Mouse (Mus musculus) hindbrain, embryonic 12.5 days (tissue): ENCODE measurements at regions not wholly inside any gene's neighbourhood (a gene's known extent, or its start where the extent isn't known, plus 50 kb on each side); places are given as distances from the start of the nearest gene placed in this dataset.

Source experiments
- ATAC-seq: fragments of 200-750 bp; cut with Nextera tagmentation; 2 replicates; pipeline ENCODE4 v1.8.0; 2017; ENCODE audit warnings: moderate TSS enrichment; ENCODE audit not compliant: low FRiP score
- H3K27ac ChIP-seq: fragments of 300-500 bp; sonication (generic); 2 replicates; pipeline ENCODE4 v1.5.1; 2016; ENCODE audit warnings: mild to moderate bottlenecking
- H3K27me3 ChIP-seq: fragments of 300-500 bp; sonication (generic); 2 replicates; pipeline ENCODE4 v1.6.1; 2016; ENCODE audit warnings: mild to moderate bottlenecking
- H3K36me3 ChIP-seq: fragments of 300-500 bp; sonication (generic); 2 replicates; pipeline ENCODE4 v1.6.1; 2016; ENCODE audit warnings: mild to moderate bottlenecking
- H3K4me1 ChIP-seq: fragments of 300-500 bp; sonication (generic); 2 replicates; pipeline ENCODE4 v1.6.1; 2016
- H3K4me2 ChIP-seq: fragments of 300-500 bp; sonication (generic); replicated peaks from 2 replicates; pipeline ENCODE4 v1.6.1; 2016; ENCODE audit warnings: mild to moderate bottlenecking
- H3K4me3 ChIP-seq: fragments of 300-500 bp; sonication (generic); 2 replicates; pipeline ENCODE4 v1.5.1; 2016; ENCODE audit warnings: mild to moderate bottlenecking
- H3K9ac ChIP-seq: fragments of 300-500 bp; sonication (generic); 2 replicates; pipeline ENCODE4 v1.6.1; 2016; ENCODE audit warnings: mild to moderate bottlenecking, moderate library complexity
- H3K9me3 ChIP-seq: fragments of 300-500 bp; sonication (generic); replicated peaks from 2 replicates; pipeline ENCODE4 v1.6.1; 2016; ENCODE audit warnings: mild to moderate bottlenecking
- WGBS: fragments of 180-500 bp; shearing (Covaris S2); methylation state at CpG from one replicate; pipeline ENCODE4 v1.1.7; 2016; 5-methylcytosine and 5-hydroxymethylcytosine counted together

- Histone ChIP-seq H3K36me3 (no peaks in the 10 kb centered on the region), H3K27ac (peak overlapping the region; percentile 1; the same call in 1 of the 2 replicates), H3K27me3 (no peaks in the 10 kb centered on the region), H3K9ac (no peak overlapping the region), H3K4me1 (peaks cover 12% of the 10 kb centered on the region), H3K9me3 (no peaks in the 10 kb centered on the region), H3K4me2 (no peak overlapping the region), H3K4me3 (no peak overlapping the region)
- no peak for ATAC-seq
Observed at GRCm38 (mm10) chr7:145112146-145112830, 95.6 kb downstream of the 1810010D01Rik start.

- Histone ChIP-seq H3K4me3 (no peak overlapping the region), H3K4me2 (no peak overlapping the region), H3K27ac (peak overlapping the region; percentile 53), H3K4me1 (peaks cover 12% of the 10 kb centered on the region), H3K36me3 (no peaks in the 10 kb centered on the region), H3K27me3 (no peaks in the 10 kb centered on the region), H3K9me3 (no peaks in the 10 kb centered on the region), H3K9ac (no peak overlapping the region)
- ATAC-seq, result no peak
- WGBS, result 54% methylated on average over 20 of the region's 20 CpGs
Observed at GRCm38 (mm10) chr7:145111252-145112131, 96.4 kb downstream of the 1810010D01Rik start.

- Histone ChIP-seq H3K27me3 (no peaks in the 10 kb centered on the region), H3K4me3 (no peak overlapping the region), H3K4me1 (peaks cover 12% of the 10 kb centered on the region), H3K4me2 (no peak overlapping the region), H3K36me3 (no peaks in the 10 kb centered on the region), H3K9me3 (no peaks in the 10 kb centered on the region), H3K27ac (peak overlapping the region; percentile 53), H3K9ac (no peak overlapping the region)
- no peak for ATAC-seq
- 46% methylated on average over 10 of the region's 10 CpGs for WGBS
Observed at GRCm38 (mm10) chr7:145110657-145111251, 97.2 kb downstream of the 1810010D01Rik start.

GRCm38 (mm10) chr7:145110028-145110427, 97.9 kb downstream of the 1810010D01Rik start:
- Histone ChIP-seq H3K27me3 (no peaks in the 10 kb centered on the region), H3K36me3 (no peaks in the 10 kb centered on the region), H3K4me3 (no peak overlapping the region), H3K4me2 (no peak overlapping the region), H3K4me1 (peaks cover 12% of the 10 kb centered on the region), H3K9ac (no peak overlapping the region), H3K9me3 (no peaks in the 10 kb centered on the region), H3K27ac (no peak overlapping the region)
- WGBS, result 88% methylated on average over 3 of the region's 3 CpGs
- ATAC-seq, result no peak

- Histone ChIP-seq H3K27me3 (no peaks in the 10 kb centered on the region), H3K9me3 (no peaks in the 10 kb centered on the region), H3K9ac (no peak overlapping the region), H3K27ac (no peak overlapping the region), H3K36me3 (no peaks in the 10 kb centered on the region), H3K4me3 (no peak overlapping the region), H3K4me1 (peaks cover 12% of the 10 kb centered on the region), H3K4me2 (no peak overlapping the region)
- WGBS, result 89% methylated on average over 4 of the region's 4 CpGs
- no peak for ATAC-seq
Observed at GRCm38 (mm10) chr7:145109471-145109870, 98.4 kb downstream of the 1810010D01Rik start.

- no peak overlapping the region for H3K27ac ChIP-seq
- no peak for ATAC-seq
- H3K9me3 ChIP-seq, result no peaks in the 10 kb centered on the region
- no peaks in the 10 kb centered on the region for H3K36me3 ChIP-seq
- no peaks in the 10 kb centered on the region for H3K27me3 ChIP-seq
- H3K4me1 ChIP-seq, result peaks cover 12% of the 10 kb centered on the region
- no peak overlapping the region for H3K4me3 ChIP-seq
- WGBS, result 90% methylated on average over 3 of the region's 3 CpGs
- H3K4me2 ChIP-seq, result no peak overlapping the region
- no peak overlapping the region for H3K9ac ChIP-seq
Observed at GRCm38 (mm10) chr7:145108994-145109393, 98.9 kb downstream of the 1810010D01Rik start.

GRCm38 (mm10) chr7:145107575-145108170, 100.2 kb downstream of the 1810010D01Rik start:
- WGBS, result 90% methylated on average over 2 of the region's 2 CpGs
- no peaks in the 10 kb centered on the region for H3K9me3 ChIP-seq
- H3K36me3 ChIP-seq, result no peaks in the 10 kb centered on the region

GRCm38 (mm10) chr7:145106494-145106849, 101.4 kb downstream of the 1810010D01Rik start:
- Histone ChIP-seq H3K9ac (no peak overlapping the region), H3K27me3 (no peaks in the 10 kb centered on the region), H3K27ac (no peak overlapping the region), H3K9me3 (no peaks in the 10 kb centered on the region), H3K4me3 (no peak overlapping the region), H3K36me3 (no peaks in the 10 kb centered on the region), H3K4me2 (no peak overlapping the region), H3K4me1 (peaks cover 16% of the 10 kb centered on the region)
- WGBS, result 79% methylated on average over 4 of the region's 4 CpGs
- no peak for ATAC-seq

More at GRCm38 (mm10) chr7:145107575-145108170, 100.2 kb downstream of the 1810010D01Rik start:
- Histone ChIP-seq H3K27ac (no peak overlapping the region), H3K9ac (no peak overlapping the region), H3K27me3 (no peaks in the 10 kb centered on the region), H3K4me2 (no peak overlapping the region), H3K4me3 (no peak overlapping the region), H3K4me1 (peaks cover 12% of the 10 kb centered on the region)
- ATAC-seq, result no peak

GRCm38 (mm10) chr7:145105831-145106493, 102.0 kb downstream of the 1810010D01Rik start:
- 91% methylated on average over 7 of the region's 7 CpGs for WGBS
- H3K4me1 ChIP-seq, result peaks cover 10% of the 10 kb centered on the region
- H3K4me3 ChIP-seq, result no peak overlapping the region
- no peak for ATAC-seq
- no peaks in the 10 kb centered on the region for H3K9me3 ChIP-seq
- no peaks in the 10 kb centered on the region for H3K36me3 ChIP-seq
- H3K27me3 ChIP-seq, result no peaks in the 10 kb centered on the region
- H3K4me2 ChIP-seq, result no peak overlapping the region
- no peak overlapping the region for H3K27ac ChIP-seq
- no peak overlapping the region for H3K9ac ChIP-seq

- Histone ChIP-seq H3K9me3 (no peaks in the 10 kb centered on the region), H3K36me3 (no peaks in the 10 kb centered on the region), H3K4me3 (no peak overlapping the region), H3K27me3 (no peaks in the 10 kb centered on the region), H3K4me2 (no peak overlapping the region), H3K4me1 (peaks cover 4% of the 10 kb centered on the region), H3K27ac (no peak overlapping the region), H3K9ac (no peak overlapping the region)
- ATAC-seq, result no peak
- WGBS, result 72% methylated on average over 5 of the region's 5 CpGs
Observed at GRCm38 (mm10) chr7:145102692-145103091, 105.2 kb downstream of the 1810010D01Rik start.

GRCm38 (mm10) chr7:145102216-145102615, 105.7 kb downstream of the 1810010D01Rik start:
- WGBS, result 46% methylated on average over 6 of the region's 6 CpGs

GRCm38 (mm10) chr7:145098335-145098734, 109.6 kb downstream of the 1810010D01Rik start:
- H3K4me3 ChIP-seq, result no peak overlapping the region
- no peaks in the 10 kb centered on the region for H3K9me3 ChIP-seq
- H3K27me3 ChIP-seq, result no peaks in the 10 kb centered on the region
- H3K4me1 ChIP-seq, result peaks cover 4% of the 10 kb centered on the region
- no peak for ATAC-seq
- no peak overlapping the region for H3K4me2 ChIP-seq
- 84% methylated on average over 6 of the region's 6 CpGs for WGBS
- H3K27ac ChIP-seq, result no peak overlapping the region
- H3K36me3 ChIP-seq, result no peaks in the 10 kb centered on the region
- no peak overlapping the region for H3K9ac ChIP-seq

More at GRCm38 (mm10) chr7:145102216-145102615, 105.7 kb downstream of the 1810010D01Rik start:
- no peak for ATAC-seq
- Histone ChIP-seq H3K4me1 (peaks cover 4% of the 10 kb centered on the region), H3K27me3 (no peaks in the 10 kb centered on the region), H3K9me3 (no peaks in the 10 kb centered on the region), H3K36me3 (no peaks in the 10 kb centered on the region), H3K4me2 (no peak overlapping the region), H3K9ac (no peak overlapping the region), H3K27ac (no peak overlapping the region), H3K4me3 (no peak overlapping the region)
